Mouse (Mus musculus) kidney, postnatal 14 days (tissue): Measurements from ENCODE around the gene Mettl2.
A peak's percentile ranks its signal among the peaks of the same experiment; 100 is the strongest.

Experiments
- DNase-seq: peaks from one replicate; pipeline ENCODE4 v3.0.0; 2022; ENCODE audit warnings: mixed read lengths

The Mettl2 gene

DNA sequence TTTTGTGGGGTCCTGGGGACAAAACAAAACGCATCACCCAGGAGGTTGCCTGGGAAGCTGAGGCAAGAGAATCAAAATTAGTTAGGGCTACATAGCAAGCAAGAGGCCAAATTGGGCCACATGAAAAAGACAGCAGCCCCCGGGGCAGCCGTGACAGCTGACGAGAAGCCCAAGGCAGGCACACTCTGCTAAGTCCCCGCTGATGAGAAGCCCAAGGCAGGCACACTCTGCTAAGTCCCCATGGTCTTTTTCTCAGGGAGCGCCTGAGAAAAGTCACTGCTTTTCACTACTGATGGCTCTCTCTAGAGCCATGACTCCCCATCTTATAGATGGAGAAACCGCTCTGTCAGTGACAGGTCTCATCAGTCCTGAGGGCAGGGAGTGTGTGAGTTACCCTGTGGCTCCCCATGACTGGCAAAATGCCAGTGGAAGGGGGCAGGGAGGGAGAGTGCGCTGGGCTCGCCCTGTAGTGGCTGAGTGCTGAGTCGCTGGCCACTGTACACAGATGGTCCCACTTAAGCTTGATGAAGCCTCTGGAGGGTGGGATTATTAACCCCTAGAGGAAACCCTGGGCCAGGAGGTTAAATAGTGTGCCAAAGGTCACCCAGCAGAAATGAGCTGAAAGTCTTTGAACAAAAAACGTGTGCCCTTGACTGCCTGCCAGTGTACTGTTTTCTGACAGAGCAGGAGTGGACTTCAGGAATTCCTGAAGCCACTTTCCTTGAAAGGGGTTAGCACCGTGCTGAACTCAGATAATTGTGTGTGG lies 27.0 kb downstream of the Mettl2 start:
- peak; percentile 78 for DNase-seq

DNA sequence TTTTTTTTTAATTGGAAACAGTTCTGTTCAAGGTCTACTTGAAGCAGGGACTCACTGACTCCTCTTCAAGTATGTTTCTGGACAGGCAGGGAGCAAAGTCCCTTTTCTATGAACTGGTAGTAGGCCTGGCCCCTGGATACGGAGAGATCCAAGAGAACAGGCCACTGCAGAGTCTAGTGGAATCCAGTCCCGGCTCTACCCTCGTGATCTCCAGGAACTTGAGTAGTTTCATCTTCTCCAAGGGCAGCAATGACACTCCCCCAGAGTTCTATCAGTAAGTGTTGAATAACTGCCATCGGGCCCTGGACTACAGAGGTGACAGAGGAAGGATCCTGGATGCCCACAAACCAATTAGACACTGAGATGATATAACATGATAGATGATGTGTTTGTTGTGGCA lies 29.7 kb downstream of the Mettl2 start:
- peak; percentile 69 for DNase-seq

DNA sequence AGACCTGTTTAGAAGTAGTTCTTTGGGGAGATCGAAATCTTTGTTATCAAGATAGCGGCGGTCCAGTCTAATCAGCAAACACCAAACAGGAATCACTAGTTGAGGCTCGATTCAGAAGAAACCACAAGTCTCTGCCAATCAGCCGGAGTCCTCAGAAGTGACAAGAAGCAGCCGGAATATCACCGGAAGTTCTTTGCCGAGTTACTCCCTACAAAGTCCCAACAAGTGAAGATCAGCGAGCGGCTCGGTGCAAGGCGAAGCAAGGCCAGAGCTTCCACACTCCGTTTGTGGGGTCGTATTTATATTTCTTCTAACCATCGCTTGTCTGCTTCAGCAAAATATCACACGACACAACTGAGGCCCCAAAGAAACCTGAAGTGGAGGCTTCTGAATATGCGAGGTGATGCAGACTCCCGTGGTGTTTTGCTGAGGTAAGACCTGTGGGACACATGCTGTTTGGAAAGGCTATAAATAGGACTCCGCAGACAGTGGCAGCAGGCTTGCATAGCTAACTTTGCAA lies 30.6 kb downstream of the Mettl2 start:
- DNase-seq = no peak

DNA sequence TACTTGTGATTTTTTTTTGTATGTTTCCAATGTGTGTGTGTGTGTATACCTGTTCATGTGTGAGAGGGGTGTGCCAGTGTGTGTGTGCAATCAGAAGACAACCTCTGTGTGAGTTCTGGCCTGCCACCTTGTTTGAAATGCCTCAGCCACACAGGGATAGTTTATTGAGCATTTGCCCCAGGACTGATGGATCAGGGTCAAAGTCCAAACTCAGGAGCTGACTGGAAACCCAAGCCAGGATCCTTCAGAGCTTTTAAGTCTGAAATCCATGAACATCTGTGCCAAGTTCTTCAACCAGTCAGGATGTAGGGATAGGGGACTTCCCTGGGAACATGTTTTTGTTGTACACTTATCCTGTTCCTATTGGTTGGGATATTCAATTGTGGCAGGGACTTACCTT lies 31.8 kb downstream of the Mettl2 start:
- DNase-seq = no peak

DNA sequence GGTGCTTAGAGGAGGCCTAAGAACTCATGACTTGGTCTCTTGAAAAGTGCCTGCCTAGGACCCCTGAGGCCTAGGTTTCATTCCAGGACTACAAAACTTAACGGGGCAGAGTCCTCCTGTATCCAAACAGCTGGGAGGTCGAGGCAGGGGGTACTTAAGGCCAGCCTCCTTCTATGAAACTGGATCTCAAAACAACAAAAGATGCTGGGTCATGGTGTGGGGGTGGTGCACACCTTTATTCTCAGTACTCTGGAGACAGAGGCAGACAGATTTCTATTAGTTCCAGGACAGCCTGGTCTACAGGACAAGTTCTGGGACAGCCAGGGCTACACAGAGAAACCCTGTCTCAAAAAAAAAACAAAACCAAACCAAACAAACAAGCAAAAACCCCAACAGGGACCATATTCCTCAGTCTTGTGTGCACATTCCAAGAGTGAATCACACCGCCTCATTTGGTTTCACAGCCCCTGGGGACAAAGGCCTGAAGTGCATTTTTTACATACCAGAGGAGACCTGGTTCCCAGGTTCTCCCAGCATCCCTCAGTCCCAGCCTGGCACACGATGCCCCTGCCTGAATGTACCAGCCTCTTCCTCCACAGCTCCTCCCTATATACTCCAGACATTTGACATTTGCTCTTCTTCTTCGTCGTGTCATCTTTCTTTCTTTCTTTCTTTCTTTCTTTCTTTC lies 33.6 kb downstream of the Mettl2 start:
- no peak for DNase-seq

DNA sequence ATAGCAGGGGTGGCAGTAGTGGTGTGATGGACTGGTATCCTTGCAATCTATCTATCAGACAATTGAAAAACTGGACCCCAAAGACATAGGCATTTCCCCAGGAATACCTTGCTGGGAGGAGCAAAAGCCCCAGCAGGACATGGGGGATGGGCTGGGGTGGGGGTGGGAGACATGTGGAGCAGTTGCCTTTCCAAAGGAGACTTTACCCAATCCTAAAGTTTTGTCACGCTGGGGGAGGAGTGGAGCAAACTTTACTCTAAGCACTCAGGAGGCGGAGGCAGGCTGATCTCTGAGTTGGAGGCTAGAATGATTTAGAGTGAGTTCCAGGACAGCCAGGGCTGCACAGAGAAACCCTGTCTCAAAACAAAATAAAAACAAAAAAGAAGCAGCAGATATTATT lies 35.2 kb downstream of the Mettl2 start:
- no peak for DNase-seq

DNA sequence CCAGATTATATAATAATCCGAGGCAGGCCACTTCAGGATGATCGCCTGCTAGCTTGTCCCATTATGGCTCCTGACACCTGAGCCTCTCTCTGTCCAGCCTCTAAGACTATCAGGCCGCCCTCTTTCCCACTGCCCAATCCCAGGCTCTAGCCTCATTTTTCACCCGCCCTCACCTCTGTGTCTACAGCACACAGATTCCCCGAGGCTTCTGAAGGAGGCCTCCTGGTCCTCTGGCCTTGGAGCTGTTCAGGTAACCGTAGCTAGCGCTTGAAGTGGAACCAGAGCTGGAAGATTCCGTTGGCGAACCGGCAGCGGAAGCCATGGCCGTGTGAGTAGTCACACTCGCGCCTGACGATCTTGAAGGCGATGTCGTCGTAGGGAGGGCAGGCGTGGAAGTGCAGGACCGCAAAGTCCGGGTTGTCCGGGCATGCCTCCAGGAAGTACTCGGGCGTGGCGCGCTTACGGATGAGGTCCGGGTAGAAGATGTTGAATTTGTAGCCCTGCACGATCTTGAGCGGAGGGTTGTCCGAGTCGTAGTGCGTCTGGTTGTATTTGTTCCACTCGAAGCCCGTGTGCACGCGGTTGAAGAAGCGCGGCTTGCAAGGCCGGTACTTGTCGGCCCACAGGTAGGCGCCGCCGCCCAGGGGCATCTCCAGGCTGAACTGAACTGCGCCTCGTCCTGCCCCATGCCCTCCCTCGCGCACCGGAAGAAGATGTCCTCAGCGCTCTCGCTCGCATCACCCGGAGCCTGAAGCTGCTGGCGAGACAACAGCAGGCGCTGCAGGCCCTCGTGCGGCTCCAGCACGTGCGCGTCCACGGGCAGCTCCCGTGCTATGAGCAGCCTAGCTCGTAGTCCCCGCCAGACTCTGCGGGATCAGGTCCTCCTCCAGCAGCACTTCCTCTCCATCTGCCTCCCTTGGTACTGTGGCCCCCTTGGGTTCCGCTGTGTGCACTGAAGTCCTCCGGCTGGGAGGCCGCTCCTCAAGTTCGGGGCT lies 38.6 kb downstream of the Mettl2 start:
- no peak for DNase-seq

DNA sequence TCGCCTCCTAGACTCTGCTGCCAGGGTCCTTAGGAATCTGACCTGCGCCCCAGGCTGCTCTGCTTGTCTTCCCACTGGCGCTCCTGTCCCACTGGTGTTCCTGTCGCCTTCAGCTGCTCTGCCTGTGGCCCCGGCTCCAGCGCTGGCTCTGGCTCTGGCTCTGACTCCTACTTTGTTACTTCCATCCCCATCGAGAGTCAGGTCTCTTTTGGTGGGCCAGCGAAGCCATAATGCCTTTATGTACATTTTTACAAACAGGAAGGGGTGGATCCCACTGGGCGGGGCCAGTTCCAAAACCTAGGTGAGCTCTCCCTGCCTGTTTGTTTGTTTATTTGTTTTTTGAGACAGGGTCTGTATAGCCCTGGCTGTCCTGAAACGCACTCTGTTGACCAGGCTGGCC lies 40.6 kb downstream of the Mettl2 start:
- DNase-seq = no peak

DNA sequence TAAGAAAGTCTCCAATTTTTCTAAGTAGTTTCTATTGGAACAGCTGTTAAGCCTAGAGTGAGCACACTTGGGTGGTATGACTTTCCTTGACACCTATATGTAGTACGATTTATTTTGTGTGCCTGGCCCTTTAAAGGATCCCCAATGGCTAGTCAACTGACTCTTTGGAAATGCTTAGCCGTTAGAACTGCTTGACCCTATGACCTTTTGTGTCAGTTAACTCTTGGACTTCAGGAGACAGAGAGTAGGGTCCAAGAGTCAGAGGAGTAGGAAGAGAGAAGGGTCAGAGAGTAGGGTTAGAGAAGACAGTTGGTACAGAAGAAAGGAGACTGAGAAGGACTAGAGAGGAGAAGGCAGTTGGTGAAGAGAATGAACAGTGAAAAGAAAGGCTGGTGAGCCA lies 52.3 kb downstream of the Mettl2 start, which contains the start of gene Tlk2:
Gene Tlk2 (plus strand): TSS at position 292 of the 400 bp plus-strand sequence.
- peak; percentile 28 for DNase-seq

DNA sequence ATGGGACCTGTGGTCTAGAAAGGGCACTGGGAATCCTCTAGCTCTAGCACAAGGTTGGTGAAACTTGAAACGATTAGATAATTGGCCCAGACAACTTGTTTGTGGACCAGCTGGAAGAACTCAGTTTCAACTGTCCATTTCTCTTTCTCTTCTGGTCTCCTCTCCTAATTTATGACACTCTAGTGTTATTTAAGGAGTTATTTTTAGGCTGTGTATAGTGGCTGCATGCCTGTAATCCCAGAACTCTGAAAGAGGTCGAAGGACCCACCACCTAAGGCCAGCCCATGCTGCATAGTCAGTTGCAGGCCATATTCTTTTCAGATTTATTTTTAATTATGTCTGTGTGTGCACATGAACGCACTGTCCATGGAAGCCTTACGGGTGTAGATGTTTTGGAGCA lies 53.3 kb downstream of the Mettl2 start:
- DNase-seq = peak; percentile 35

DNA sequence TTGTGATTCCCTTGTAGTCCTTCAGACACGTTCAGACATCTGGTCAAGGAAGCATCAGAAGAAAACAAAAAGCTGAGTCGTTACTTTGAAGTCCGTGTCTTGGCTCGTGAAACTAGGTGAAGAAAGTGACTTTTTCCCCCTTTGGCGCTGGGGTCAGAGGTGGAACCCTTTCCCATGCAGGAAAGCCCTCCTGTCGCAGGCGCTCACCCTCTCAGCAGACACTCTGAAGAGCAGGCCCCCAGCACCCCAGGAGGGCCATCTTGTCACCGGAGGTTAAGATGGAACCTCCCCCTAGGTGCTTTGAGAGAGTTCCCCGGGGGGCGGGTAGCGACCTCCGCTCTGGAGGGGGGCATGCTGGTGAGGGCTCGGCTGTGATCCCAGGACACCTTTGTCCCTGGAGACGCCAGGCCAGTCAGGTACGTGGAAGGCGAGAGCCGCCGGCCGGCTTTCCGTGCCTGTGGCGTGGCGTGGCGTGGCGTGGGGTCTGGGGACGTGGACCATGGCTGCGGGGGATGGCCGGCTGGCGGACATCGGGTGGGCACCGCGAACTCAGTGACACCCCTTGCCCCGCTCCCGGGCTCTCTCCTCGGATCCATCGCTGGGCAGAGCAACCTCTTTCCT lies 54.4 kb downstream of the Mettl2 start:
- DNase-seq = peak; percentile 61

DNA sequence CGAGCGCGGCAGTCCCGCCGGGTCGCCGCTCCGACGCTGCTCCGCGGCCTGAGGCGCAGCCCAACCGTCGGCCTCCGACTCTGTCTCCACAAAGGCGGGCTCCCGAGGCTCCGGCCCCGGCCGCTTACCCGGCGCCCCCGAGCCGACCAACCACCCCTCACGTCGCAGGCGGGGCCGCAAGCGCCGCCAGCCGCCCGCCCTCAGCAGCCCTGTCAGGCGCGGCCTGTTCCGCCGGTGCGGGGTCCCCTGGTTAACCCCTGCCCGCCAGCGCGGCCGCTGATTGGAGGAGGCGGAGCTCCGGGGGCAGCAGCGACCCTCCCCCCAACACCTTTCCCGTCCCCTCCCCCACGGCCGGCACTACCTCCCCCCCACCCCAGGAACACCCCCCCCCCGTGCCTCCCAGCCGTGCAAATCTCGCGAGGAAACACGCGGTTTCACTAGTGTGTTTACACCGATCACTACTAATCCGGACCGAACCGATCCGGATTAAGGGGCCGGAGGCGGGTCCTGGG lies 55.0 kb downstream of the Mettl2 start:
- peak; percentile 96 for DNase-seq

DNA sequence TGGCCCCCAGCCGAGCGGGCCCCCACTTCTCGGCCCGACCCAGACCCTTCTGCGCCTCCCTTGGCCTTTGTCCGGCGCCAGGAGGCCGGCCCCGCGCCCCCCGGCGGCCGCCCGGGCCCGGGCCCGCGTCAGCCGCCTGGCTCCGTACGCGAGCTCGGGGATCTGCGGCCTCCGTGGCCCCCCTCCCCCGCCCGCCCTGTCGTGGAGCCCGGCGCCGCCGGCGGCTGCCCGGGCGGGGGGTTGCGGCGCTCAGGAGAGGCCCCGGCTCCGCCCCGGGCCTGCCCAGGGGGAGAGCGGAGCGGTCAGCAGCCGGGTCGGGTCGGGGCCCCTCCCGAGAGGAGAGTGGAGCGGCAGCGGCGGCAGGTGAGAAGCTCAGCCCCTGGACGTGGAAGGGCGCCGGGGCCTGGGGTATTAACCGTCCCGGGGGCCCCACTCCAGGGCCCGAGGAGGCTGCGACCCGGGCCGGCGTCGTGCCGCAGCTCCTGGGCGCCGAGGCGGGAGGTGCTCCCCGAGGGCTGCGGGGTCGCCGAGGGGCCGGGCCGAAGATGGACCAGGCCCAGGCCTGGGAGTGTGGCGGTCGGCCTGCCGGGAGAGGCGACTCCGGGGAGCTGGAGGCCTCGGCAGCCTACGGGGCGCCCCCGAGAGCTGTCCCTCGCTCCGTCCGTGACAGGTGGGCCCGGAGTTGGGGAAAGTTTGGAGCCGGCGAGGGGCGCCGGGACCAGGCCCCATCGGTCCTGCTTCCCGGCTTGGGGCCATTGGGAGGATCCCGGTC lies 55.6 kb downstream of the Mettl2 start:
- DNase-seq = peak; percentile 68

DNA sequence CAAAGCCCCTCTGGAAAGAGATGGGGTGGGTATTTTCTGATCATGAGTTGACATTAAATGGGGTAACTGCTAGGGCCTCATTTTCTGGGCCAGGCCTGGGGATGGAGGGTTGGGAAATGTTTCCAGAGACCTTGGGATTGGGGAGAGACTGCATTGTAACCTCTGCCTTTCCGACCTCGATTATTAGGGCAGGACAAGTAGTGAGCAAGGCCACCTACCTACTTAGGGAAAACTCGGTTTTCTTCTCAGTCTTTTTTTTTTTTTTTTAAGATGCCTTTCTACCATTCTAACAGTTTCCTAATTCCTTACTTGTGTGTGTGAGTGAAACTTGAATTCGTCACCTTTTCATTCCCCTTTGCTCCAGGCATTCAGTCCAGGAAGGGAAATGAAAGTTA lies 56.2 kb downstream of the Mettl2 start:
- no peak for DNase-seq

DNA sequence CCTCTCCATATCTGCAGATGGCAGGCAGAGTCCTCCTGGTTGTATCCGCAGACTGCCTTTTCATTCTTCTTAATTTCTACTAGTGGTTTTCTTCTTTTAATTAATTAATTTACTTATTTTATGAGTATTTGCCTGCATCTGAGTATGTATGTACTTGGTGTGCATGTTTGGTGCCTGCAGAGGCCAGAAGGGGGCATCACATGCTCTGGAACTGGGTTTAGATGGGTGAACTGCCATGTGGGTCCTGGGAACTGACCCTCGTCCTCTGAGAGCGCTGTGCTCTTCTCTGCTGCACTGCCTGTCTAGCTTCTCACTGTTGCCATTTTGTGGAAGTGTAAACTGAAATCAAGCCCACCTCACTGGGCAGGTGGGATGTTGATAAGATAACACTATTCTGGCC lies 58.5 kb downstream of the Mettl2 start:
- no peak for DNase-seq
